Mouse (Mus musculus) layer of hippocampus, adult 18-20 months (tissue): Measurements from ENCODE around the gene Rab39. TPM values are rescaled to one million over a fixed set of nuclear protein-coding genes. Genes with fewer than 3 reads are reported as not detected.

Experiments
- DNase-seq, 2 experiments: peaks; one replicate each; pipeline ENCODE4 v3.0.0; 2022; ENCODE audit warnings: low spot score in 2 of 2
- long read RNA-seq: library from polyadenylated mRNA; stranded (forward); transcript quantifications from one replicate; pipeline ENCODE4 v2.0.0, GENCODE M21; 2021
- total RNA-seq, 2 experiments: library from RNA; stranded (reverse); gene quantifications; 2 replicates each; pipeline ENCODE4 v1.2.3; 2021

Gene Rab39
- total RNA-seq, result 1 to 10 TPM; 2.1 to 2.7 TPM
- long read RNA-seq, partial matches to known transcripts, result 0 of 7 reads
- long read RNA-seq, other reads (novel, unspliced or antisense), result 3 of 7 reads

GRCm38 (mm10) chr9:53705992-53706696, at the start of gene Rab39:
Gene Rab39, minus strand, starts transcription at chr9:53706232.
- peak; percentile 70 to 78 for DNase-seq

GRCm38 (mm10) chr9:53754801-53755200, 48.8 kb upstream of the Rab39 start:
- DNase-seq, result no peak

DNA sequence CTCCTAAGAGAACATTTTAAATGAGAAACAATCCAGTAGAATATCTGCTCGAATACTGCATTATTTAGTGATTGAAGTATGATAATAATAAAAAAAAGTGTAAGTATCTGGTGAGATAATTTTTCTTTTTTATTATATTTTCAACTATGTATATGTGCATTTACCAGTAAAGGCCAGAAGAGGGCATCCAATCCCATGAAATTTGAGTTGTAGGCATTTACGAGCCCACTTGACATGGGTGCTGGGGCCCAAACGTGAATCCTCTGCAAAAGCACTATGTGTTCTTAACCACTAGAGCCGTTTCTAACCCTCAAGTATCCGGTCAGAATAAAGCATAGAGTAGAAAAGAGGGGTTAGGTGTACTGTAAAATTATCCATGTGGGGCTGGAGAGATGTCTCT, 44.9 kb upstream of the Rab39 start:
- DNase-seq, result no peak

DNA sequence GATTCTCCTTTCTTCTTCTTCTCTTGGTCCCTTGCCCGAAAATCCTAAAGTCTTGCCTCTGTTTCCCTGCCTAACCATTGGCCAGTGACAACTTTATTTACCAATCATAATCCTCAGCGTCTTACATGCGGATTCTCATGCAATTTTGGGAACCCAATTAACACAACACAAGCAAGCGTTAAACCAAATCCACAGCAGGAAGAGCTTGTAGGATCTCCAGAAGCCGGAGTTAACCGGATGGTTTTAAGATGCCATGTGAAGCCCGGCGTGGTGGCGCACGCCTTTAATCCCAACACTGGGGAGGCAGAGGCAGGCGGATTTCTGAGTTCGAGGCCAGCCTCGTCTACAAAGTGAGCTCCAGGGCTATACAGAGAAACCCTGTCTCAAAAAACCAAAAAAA, 44.4 kb upstream of the Rab39 start:
- DNase-seq, result no peak

DNA sequence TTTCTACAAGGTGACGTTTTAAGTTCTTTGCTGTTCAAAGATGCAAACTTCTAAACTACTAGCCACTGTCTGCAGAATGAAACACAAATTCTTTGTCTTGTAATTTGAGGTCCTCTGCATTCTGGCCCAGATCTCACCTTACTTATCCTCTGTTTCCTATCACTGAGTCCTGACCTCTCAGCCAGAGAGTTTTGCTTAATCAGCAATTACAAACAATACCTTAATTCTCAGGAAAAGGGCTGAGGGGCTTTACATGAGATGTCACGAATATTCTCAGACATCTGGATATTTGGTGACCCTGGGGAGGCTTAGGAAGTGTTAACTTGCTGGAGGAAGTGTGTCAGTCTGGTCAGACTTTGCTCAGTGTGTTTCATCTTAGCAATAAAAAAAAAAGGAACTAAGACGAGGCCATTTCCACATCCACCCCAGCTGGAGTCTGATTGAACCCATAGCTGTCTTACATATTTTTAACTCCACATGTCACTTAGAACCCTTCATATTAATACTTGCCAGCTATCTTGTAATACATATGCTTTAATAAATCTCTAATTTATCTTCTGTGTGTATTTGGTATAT, 34.9 kb upstream of the Rab39 start:
- DNase-seq, result no peak

DNA sequence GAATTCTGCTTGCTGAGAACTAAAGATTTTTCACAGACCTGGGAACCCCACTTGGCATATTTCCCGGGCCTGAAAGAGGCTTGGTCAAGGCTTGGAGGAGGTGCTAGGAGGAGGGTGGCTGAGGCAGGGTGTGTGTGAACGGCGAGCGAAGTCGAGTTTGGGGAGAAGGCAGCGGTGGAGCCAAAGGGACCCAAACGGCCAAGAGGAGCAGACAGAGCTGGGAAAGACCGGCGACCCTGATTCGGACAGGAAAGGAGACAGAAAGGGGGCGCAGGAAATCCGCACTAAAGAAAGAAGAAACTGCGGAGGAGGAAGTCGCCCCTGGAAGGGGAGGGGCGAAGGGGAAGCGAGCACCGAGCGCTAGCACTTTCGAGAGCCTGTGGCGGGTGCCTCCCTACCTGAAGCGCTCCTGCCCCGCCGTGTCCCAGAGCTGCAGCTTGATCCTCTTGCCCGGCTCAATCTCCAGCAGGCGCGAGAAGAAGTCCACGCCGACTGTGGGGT, 491 bp downstream of the Rab39 start:
- peak; percentile 4 to 11 for DNase-seq

- DNase-seq, result no peak
Measured at GRCm38 (mm10) chr9:53702991-53703390, 3.0 kb downstream of the Rab39 start.

DNA sequence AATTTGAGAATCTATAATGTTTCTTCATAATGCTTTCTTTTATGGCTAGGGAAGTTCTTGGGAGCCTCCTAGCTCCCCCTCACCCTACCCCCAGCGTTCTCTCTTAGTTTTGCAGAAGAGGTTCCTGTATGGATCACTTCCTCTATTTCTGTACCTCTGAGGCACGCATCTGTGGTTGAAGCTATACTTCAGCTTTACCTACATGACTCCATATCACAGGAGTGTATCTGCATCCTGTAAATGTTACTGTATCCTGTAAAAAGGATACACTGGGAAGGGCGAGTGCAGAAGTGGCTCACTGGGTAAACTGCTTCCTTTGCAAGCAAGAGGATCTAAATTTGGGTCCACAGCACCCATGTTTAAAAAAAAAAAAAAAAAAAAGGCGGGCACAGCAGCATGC, 5.5 kb downstream of the Rab39 start:
- no peak for DNase-seq

DNA sequence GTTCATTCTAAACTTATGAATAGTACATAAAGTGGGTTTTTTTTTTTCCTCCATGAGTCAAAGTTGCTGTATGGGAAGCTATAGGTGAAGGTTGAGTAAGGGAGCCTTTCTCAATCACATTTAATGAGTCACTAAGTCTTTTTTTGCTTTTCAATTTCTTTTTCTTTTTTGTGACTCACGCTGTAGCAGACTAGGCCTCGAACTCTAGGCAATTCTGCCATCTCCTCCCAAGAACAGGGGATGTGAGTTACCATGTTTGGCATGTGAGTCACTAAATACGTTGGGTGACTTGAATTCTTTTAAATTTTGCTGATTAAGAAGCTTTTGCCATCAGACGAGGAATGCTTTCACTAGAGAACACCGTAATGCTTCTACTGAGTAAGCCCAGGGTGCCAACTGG, 10.2 kb downstream of the Rab39 start:
- DNase-seq, result no peak

- no peak for DNase-seq
Measured at GRCm38 (mm10) chr9:53693718-53694117, 12.3 kb downstream of the Rab39 start.

- no peak for DNase-seq
Measured at GRCm38 (mm10) chr9:53691745-53692670, 14.0 kb downstream of the Rab39 start.

DNA sequence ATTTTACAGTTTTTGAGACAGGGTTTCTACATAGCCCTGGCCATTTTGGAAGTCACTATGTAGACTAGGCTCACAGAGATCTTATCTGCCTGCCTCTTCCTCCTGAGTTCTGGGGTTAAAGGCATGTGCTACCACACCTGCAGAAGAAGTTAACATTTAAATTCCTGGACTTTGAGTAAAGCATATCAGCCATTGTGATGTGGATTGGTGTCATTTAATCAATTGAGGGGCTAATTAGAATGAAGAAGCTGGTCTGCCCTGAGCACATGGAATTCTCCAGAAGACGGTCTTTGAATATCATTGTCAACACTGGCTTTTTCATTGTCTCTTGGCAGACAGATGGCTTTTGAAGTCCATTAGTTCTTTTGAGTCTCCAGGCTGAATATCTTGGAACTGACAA, 25.2 kb downstream of the Rab39 start:
- no peak for DNase-seq

GRCm38 (mm10) chr9:53676921-53677320, 29.1 kb downstream of the Rab39 start:
- no peak for DNase-seq

GRCm38 (mm10) chr9:53673571-53673970, 32.5 kb downstream of the Rab39 start:
- peak; percentile 56 to 85 for DNase-seq

GRCm38 (mm10) chr9:53669680-53670219, 36.3 kb downstream of the Rab39 start, which contains the start of gene Cul5:
Gene Cul5, minus strand, starts transcription at chr9:53670014.
- peak in 1 of 2 experiments; percentile 42 for DNase-seq

DNA sequence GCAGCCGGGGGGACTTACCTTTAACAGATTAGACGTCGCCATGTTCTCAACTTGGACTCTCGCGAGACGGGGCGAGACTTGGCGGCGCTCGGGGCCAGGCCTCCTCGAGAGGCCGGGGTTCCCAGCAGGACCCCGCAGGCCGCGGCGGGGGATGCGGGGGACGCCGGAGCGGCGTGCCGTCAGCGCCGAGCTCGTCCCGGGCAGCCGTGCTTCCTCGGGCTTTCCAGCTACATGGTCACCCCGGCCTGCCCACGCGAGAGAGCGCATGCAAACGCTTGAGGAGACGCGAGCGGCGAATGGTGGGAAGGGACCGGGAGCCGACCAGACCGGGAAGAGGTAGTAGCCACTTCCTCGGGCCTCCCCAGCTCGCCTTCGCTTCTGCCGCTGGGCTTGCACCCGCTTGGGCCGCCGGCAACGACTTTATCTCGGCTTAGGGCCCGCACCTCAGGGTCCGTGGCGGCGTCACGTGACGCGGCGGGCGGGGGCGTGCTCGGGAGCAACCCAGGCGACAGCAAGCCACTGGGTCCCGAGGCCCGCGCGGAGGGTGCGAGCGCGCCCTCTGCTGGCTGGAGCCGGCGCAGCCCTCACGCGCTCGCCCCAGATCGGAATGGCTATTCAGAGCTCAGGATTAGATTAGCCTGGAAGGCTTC, 38.9 kb downstream of the Rab39 start:
- peak; percentile 85 to 95 for DNase-seq

DNA sequence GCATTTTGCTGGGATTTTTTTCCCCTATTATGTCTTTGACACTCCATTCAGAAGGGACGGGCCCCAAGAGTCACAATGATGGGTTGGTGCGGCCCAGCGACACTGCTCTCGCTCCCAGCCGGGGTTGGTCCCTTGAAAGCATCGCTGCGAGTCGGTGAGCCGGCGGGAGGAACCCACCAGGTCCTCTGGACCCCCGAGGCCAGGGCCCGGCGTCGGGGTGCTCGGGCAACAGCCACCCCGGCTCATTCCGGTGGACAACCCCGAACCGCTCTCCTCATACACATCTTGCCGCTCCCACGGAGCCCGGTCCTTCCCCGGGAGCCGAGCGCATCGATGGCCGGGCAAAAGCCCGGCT, 39.4 kb downstream of the Rab39 start:
- peak in 1 of 2 experiments; percentile 41 for DNase-seq

- DNase-seq, result no peak
Measured at GRCm38 (mm10) chr9:53665428-53665827, 40.6 kb downstream of the Rab39 start.

DNA sequence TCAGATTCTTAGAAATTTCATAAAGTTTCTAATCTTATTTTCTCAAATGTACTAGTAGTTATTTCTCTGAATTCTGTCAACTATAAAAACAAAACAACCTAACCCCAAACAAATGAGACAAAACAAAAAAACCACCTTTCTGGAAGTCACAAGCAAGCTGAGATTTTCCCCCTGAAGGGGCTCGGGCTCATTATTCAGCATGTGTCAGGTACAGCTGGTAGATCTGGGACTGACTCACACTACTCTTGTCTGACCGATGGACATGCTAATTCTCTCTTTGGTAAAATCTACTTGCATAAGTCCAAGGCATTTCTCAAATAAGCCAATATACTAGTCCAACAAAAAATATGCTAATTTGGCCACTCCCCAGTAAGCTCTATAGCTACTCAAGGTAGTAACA, 41.2 kb downstream of the Rab39 start:
- DNase-seq, result no peak

DNA sequence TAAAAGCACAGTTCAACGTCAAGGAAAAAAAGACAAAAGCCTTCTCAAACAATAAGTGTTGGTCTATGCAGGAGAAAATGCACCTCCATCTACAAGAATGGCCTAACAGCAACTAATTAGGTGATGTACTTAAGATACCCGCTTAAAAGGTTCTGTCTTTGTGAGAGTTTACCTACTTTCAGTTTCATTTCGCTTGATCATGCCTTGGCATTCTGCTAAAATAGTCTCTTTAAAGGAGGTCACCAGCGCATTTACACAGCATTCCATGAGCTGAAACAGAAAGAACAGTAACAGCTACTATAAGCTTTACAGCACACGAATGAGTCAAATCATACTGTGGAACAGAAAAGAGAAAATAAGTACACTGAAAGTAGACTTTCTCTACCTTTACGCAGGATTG, 71.2 kb downstream of the Rab39 start:
- DNase-seq, result no peak
